Mouse (Mus musculus) heart, embryonic 16.5 days (tissue): ENCODE data around the gene Mvb12a. TPM values are rescaled to one million over a fixed set of nuclear protein-coding genes. Genes with fewer than 3 reads are reported as not detected.

Experiments used
- polyA plus RNA-seq: library from polyadenylated mRNA; unstranded; fragments of >200 nt; fragmentation: Nextera tagmentation; extraction: Ambion mirVana; gene quantifications from 2 replicates; pipeline ENCODE4 v1.2.1, GENCODE M21; 2015

The Mvb12a gene
- polyA plus RNA-seq, 1 experiment from 2014 or later = 60.3 TPM

Other genes with a start within 250 kb of the Mvb12a start
- 77.2 and 82.0 TPM in 2 replicates for gene Use1, start 176.1 kb upstream of the Mvb12a start, polyA plus RNA-seq
- 5.7 and 6.2 TPM in 2 replicates for gene Ocel1, start 171.6 kb upstream of the Mvb12a start, polyA plus RNA-seq
- gene Nr2f6, start 161.0 kb upstream of the Mvb12a start, polyA plus RNA-seq = 38.1 and 43.0 TPM in 2 replicates
- 20.6 and 24.4 TPM in 2 replicates for gene Ushbp1, start 147.1 kb upstream of the Mvb12a start, polyA plus RNA-seq
- gene Babam1, start 146.1 kb upstream of the Mvb12a start, polyA plus RNA-seq = 86.4 and 88.8 TPM in 2 replicates
- 32.9 and 33.8 TPM in 2 replicates for gene Ankle1, start 136.9 kb upstream of the Mvb12a start, polyA plus RNA-seq
- 41.7 and 48.7 TPM in 2 replicates for gene Abhd8, start 79.3 kb upstream of the Mvb12a start, polyA plus RNA-seq
- gene Mrpl34, start 78.0 kb upstream of the Mvb12a start, polyA plus RNA-seq = 175 and 192 TPM in 2 replicates
- gene Dda1, start 73.7 kb upstream of the Mvb12a start, polyA plus RNA-seq = 78.2 and 83.7 TPM in 2 replicates
- gene Ano8, start 57.0 kb upstream of the Mvb12a start, polyA plus RNA-seq = 0.37 and 0.76 TPM in 2 replicates
- 12.3 and 12.5 TPM in 2 replicates for gene Gtpbp3, start 54.8 kb upstream of the Mvb12a start, polyA plus RNA-seq
- 86.4 and 106 TPM in 2 replicates for gene Plvap, start 31.2 kb upstream of the Mvb12a start, polyA plus RNA-seq
- 0.29 and 0.54 TPM in 2 replicates for gene Ccdc194, start 17.2 kb upstream of the Mvb12a start, polyA plus RNA-seq
- gene Bst2, start 5.5 kb upstream of the Mvb12a start, polyA plus RNA-seq = 36.6 and 46.5 TPM in 2 replicates
- gene Tmem221, start 15.9 kb downstream of the Mvb12a start, polyA plus RNA-seq = 0.99 and 1.4 TPM in 2 replicates
- 0.06 and 0.18 TPM in 2 replicates for gene Nxnl1, start 23.7 kb downstream of the Mvb12a start, polyA plus RNA-seq
- gene Slc27a1, start 26.0 kb downstream of the Mvb12a start, polyA plus RNA-seq = 25.1 and 26.2 TPM in 2 replicates
- 188 and 205 TPM in 2 replicates for gene Pgls, start 49.3 kb downstream of the Mvb12a start, polyA plus RNA-seq
- 3.9 and 4.4 TPM in 2 replicates for gene Fam129c, start 54.7 kb downstream of the Mvb12a start, polyA plus RNA-seq
- gene Colgalt1, start 68.1 kb downstream of the Mvb12a start, polyA plus RNA-seq = 54.4 and 56.0 TPM in 2 replicates
- gene Unc13a, start 128.8 kb downstream of the Mvb12a start, polyA plus RNA-seq = 0.47 and 0.72 TPM in 2 replicates
- gene Jak3, start 133.4 kb downstream of the Mvb12a start, polyA plus RNA-seq = 9.9 and 11.3 TPM in 2 replicates
- gene Insl3, start 146.3 kb downstream of the Mvb12a start, polyA plus RNA-seq = 2.1 and 3.4 TPM in 2 replicates
- gene B3gnt3, start 158.9 kb downstream of the Mvb12a start, polyA plus RNA-seq = 4.0 and 4.3 TPM in 2 replicates
- gene Fcho1, start 182.8 kb downstream of the Mvb12a start, polyA plus RNA-seq = 7.6 and 20.4 TPM in 2 replicates